Mouse (Mus musculus) heart, postnatal 10 days (tissue): ENCODE data around the gene Rhox4a2. TPM values are rescaled to one million over a fixed set of nuclear protein-coding genes. Genes with fewer than 3 reads are reported as not detected.
"Not testable (repeated sequence)": the region's sequence is repeated elsewhere in the genome, so short reads cannot be mapped to it uniquely, and the experiment has no call there.

ENCODE experiments used
- DNase-seq, 2 experiments: peaks; one replicate each; pipeline ENCODE4 v3.0.0; 2021
- intact Hi-C: fragments of 180-260 bp; cut with DNase I; formaldehyde crosslinking; loops from one replicate; pipeline ENCODE4 v1.15.1; 2025
- total RNA-seq, 2 experiments: library from RNA; stranded (reverse); gene quantifications; 2 replicates each; pipeline ENCODE4 v1.2.3; 2021

Gene Rhox4a2
- not detected for total RNA-seq

GRCm38 (mm10) chrX:37390548-37390947, at the start of gene Rhox4a2:
TSS of gene Rhox4a2 (plus strand) at chrX:37390848.
- DNase-seq, intact Hi-C loops: not testable (repeated sequence)

- DNase-seq, intact Hi-C loops: not testable (repeated sequence)
These were observed 10.9 kb upstream of the Rhox4a2 start, which contains the start of gene Rhox3a2 for GRCm38 (mm10) chrX:37379728-37380127. TSS of gene Rhox3a2 (plus strand) at chrX:37380028.

- intact Hi-C loops, DNase-seq: not testable (repeated sequence)
These were observed 21.1 kb downstream of the Rhox4a2 start, which contains the start of gene Rhox2b for GRCm38 (mm10) chrX:37411767-37412166. TSS of gene Rhox2b (plus strand) at chrX:37412067.

- DNase-seq, intact Hi-C loops: not testable (repeated sequence)
These were observed 41.5 kb downstream of the Rhox4a2 start, which contains the start of gene Rhox4b for GRCm38 (mm10) chrX:37432194-37432593. TSS of gene Rhox4b (plus strand) at chrX:37432494.

Other genes starting within 250 kb of the Rhox4a2 start
- not detected for gene Akap14, start 222.0 kb upstream of the Rhox4a2 start, total RNA-seq
- gene Ndufa1, start 199.7 kb upstream of the Rhox4a2 start, total RNA-seq, result 100 to 1,000 TPM; 829 to 849 TPM
- gene Rnf113a1, start 199.6 kb upstream of the Rhox4a2 start, total RNA-seq, result 1 to 10 TPM; 2.9 to 4.1 TPM
- gene Gm9, start 179.8 kb upstream of the Rhox4a2 start, total RNA-seq, result not detected
- not detected for gene Rhox1, start 168.6 kb upstream of the Rhox4a2 start, total RNA-seq
- gene Rhox2a, start 145.9 kb upstream of the Rhox4a2 start, total RNA-seq, result not detected
- not detected for gene Rhox3a, start 140.9 kb upstream of the Rhox4a2 start, total RNA-seq
- gene Rhox4a, start 125.5 kb upstream of the Rhox4a2 start, total RNA-seq, result not detected
- not detected for gene Rhox3a2, start 10.8 kb upstream of the Rhox4a2 start, total RNA-seq
- not detected for gene Rhox2b, start 21.2 kb downstream of the Rhox4a2 start, total RNA-seq
- gene Rhox4b, start 41.6 kb downstream of the Rhox4a2 start, total RNA-seq, result not detected
- not detected for gene Rhox2c, start 62.8 kb downstream of the Rhox4a2 start, total RNA-seq
- not detected for gene Rhox3c, start 67.7 kb downstream of the Rhox4a2 start, total RNA-seq
- not detected for gene Rhox4c, start 89.5 kb downstream of the Rhox4a2 start, total RNA-seq
- not detected for gene Rhox2d, start 102.6 kb downstream of the Rhox4a2 start, total RNA-seq
- not detected for gene Rhox4d, start 123.5 kb downstream of the Rhox4a2 start, total RNA-seq
- gene Rhox2e, start 139.6 kb downstream of the Rhox4a2 start, total RNA-seq, result not detected
- gene Rhox3e, start 151.2 kb downstream of the Rhox4a2 start, total RNA-seq, result not detected
- gene Rhox4e, start 166.6 kb downstream of the Rhox4a2 start, total RNA-seq, result not detected
- not detected for gene Rhox2f, start 180.6 kb downstream of the Rhox4a2 start, total RNA-seq
- not detected for gene Rhox3f, start 190.1 kb downstream of the Rhox4a2 start, total RNA-seq
- gene Rhox4f, start 216.9 kb downstream of the Rhox4a2 start, total RNA-seq, result not detected
- gene Rhox3g, start 237.8 kb downstream of the Rhox4a2 start, total RNA-seq, result not detected